Mouse (Mus musculus) megakaryocyte, embryonic 14.5 days (primary cell): ENCODE measurements at regions not wholly inside any gene's neighbourhood (a gene's known extent, or its start where the extent isn't known, plus 50 kb on each side); places are given as distances from the start of the nearest gene placed in this dataset.

Source experiments
- FLI1 ChIP-seq: IDR thresholded peaks from 2 replicates; pipeline ENCODE4 v1.6.1; 2012; ENCODE audit warnings: low read length, inconsistent platforms, mixed read lengths
- GATA1 ChIP-seq: IDR thresholded peaks from 3 replicates; pipeline ENCODE4 v1.6.1; 2012; ENCODE audit warnings: mixed read lengths, low read length, inconsistent platforms, borderline replicate concordance

- TF ChIP-seq GATA1 (no peak), FLI1 (no peak)
These were observed 144.4 kb upstream of the Fam241a start for GRCm38 (mm10) chr3:128040407-128041115.
